Mouse (Mus musculus) testis, postnatal 14 days (tissue): ENCODE measurements around the gene Eppin.
A peak's percentile ranks its signal among the peaks of the same experiment; 100 is the strongest.
"Not testable (repeated sequence)": the region's sequence is repeated elsewhere in the genome, so short reads cannot be mapped to it uniquely, and the experiment has no call there.

Experiments used
- DNase-seq: peaks from one replicate; pipeline ENCODE4 v3.0.0; 2021; ENCODE audit warnings: low spot score

Eppin gene

DNA sequence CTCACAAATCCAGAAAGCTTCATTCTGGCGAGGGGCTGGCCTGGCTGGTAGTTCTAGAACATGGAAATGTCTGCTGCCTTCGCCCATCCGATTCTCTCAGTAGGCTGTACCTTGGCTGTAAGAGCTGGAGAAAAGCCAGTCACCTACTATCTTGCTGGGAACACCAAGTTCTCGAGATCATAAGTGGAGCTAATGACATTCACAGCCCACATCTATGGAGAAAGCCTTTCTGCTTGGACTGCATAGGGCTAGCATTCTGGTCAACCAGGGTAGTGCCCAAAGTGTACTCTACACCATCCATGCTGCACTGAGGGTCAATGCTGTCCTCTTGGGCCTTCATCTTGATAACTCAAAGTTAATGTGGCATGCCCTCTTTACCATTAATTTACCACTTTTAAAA, at the start of gene Eppin:
Eppin (minus strand) TSS at position 101 of the 400 bp plus-strand sequence.
- peak; percentile 74 for DNase-seq

DNA sequence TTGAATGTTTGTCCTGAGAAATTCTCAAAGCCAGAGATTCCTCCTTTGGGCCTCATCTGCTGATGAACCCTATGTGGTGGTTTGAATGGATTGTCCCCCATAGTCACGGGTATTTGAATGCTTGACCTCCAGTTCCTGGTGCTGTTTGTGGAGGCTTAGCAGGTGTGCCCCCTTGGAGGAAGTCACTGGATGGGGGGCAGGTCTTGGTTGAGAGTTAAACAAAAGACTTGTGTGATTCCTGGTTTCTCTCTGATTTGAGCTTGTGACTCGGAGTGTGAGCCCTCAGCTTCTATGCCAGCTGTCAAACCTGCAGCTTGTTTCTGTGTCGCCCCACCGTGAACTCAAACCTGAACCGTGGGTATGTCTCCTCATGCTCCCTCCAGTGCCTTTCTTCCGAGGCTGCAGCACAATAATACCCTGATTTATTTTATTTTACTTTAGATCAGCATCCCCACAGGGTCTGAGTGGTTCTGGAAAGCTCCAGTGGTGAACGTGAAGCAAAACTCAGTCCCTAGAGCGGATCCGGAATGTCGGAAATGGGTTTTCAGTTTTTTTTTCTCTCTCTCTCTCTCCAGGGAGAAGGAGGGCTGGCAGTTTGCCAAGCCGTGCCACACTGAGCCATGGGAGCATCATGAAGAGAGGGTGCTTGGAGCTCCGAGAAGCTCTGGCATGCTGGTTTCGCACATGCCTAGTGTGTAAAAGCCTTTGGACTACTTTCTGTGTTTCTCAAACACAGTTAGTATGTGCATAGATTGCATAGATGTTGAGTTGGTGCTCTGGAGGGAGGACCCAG, 48.7 kb upstream of the Eppin start:
- no peak for DNase-seq

DNA sequence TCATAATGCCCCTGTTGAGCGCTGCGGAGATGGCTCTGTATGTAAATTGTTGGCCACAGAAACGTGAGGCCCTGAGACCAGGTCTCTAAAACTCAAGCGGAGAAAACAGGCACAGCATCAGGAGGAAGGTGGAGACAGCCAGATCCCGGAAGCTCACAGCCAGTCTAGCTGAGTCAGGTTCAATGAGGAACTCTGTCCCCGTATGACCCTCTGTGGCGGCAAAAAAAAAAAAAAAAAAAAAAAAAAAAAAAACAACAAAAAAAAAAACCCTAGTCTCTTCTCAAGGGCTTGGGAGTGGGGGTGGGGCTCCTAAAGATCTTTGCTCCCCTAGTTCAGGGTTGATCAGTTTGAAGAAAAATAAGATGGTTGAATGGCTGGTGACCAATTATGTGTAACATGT, 47.7 kb upstream of the Eppin start:
- no peak for DNase-seq

DNA sequence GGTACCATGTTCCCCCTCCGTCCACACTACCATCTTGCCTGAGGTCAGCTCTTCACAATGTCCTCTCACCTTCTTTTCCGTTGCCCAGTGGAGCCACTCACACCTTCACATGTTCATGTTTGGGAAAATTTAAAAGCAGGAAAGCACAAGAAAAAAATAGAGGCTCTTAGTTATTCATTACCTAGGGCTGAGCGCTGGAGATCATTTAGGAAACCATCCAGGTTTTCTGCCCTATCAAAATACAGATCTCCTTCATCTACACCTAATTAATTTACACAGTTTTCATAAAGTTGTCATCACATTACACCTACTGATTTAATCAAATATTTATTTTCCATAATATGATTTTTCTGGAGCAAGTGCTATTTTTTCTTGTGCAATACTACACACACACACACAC, 45.3 kb upstream of the Eppin start, which contains the start of gene Wfdc16:
Wfdc16 (minus strand) TSS at position 101 of the 400 bp plus-strand sequence.
- DNase-seq, result no peak

DNA sequence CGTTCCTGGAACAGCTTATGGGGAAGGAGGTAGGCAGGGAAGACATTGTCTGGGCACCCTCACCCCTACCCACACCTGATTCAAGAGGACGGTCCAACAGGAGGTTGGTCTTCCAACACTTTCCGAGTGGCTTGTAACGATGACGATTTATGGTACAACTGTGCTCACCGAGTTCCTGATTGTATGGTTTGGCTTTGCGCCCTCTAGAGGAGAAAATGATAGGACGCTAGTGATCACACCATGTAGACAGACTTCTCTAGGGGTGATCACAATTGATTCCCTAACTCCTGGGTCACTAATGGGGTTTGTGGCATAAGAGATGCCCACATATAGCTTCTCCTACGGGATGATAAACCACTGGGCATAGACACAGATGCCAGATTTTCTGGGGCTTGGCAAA, 41.9 kb upstream of the Eppin start:
- DNase-seq, result no peak

DNA sequence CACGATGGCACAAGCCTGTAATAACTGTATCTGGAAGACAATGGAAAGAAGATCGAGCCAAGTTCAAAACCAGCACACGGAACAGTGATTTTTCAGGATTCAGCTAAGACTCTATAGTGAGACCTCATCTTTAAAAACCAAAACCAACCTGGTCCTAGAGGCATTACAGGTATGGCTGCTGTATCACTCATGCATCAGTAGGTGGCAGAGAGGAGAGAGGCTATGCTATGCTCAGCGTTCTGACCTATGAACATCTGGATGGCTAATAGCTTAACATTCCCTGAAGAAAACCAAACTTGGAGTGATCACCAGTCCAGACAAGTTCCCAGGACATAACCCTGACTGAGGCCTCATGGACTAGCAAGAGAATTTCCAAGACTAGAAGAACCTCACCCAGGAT, 28.4 kb upstream of the Eppin start:
- DNase-seq, result no peak

DNA sequence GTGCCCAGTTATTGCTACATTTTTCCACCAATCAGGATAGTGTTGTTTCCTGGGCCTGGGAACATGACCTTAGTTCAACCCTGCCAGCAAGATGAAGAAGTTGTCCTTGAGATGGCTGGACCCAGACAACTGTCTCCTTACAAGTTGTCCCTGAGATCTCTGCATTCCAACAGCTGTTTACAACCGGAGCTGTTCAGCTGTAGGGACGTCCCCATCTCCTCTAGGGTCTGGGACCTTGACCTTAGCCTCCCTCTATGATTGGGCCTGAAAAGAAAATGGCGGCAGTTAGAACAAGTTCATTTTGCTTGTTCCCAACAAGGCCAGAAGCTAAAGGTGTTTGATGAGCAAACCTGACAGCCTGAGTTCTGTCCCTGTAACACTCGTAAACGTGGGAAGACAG, 25.7 kb upstream of the Eppin start:
- peak; percentile 47 for DNase-seq

DNA sequence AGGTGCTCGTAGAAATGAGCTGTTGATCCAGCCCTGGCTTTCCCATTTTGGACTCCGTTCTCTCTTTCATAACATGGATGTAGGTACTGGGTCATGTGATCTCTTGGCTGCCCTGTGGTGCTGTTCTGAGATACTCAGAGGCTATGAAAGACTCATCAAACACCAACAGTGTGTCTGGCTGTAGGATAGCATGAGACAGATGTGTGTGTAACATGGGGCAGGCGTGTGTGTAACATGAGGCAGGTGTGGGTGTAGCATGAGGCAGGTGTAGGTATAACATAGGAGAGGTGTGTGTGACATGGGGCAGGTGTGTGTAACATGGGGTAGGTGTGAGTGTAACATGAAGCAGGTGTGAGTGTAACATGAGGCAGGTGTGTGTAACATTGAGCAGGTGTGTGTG, 22.0 kb upstream of the Eppin start:
- no peak for DNase-seq

DNA sequence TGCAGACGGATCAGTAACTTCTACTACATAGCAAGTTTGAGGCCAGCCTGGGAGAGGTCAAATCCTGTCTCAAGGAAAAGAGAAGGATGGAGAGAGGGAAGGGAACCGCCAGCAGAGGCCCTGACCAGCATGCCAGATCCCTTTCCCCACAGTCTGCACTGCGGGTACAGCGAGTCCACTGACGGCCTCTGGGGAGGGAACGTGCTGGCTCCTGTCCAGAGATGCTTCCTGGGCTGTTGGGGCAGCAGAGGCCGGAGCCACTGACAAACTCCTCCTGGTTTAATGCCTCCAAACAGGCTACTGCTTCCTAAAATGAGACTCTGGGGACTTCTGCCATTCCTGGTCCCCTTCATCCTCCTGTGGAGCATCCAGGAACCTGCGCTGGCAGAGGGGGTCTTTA, 20.1 kb upstream of the Eppin start, which contains the start of the genes Wfdc6b and Wfdc8:
Wfdc6b (plus strand) TSS at position 52 of the 400 bp plus-strand sequence.
Wfdc8 (minus strand) TSS at position 156 of the 400 bp plus-strand sequence.
- peak; percentile 83 for DNase-seq

DNA sequence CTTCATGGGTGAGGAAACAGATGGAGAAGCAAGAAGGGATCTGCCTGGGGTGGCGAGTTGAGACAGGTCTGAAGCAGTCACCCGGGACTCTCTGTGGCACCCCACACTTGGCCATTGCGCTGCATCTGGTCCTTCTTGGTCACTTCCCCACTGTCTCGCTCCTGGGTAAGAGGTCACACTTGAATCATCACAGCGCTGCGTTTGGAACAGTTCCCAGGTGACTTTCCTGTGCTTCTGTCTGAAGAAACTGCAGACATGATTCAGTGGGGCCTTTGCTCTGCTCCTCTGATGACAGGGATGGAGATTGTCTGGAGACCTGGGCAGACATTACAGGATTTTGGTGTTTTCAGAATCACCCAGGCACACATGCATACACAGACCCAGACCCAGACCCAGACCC, 15.4 kb upstream of the Eppin start:
- DNase-seq, result no peak

DNA sequence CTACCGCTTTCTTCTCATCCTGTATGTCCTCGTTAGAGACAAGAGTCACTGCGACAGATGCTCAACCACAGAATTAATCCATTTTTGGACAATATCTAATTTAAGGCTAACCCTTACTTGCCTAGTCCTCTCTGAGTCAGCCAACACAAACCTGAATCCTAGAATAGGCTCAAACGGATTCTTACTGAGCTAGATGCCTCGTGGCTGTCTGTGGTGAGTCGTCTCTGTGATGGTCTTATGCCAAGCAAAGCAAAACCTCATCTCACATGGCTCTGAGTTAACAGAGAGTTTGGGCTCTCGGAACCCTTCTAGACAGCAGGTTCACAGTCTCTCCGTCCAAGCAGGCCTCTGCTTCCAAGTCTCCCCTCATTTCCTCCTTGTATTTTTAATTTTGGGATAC, 11.0 kb upstream of the Eppin start:
- no peak for DNase-seq

DNA sequence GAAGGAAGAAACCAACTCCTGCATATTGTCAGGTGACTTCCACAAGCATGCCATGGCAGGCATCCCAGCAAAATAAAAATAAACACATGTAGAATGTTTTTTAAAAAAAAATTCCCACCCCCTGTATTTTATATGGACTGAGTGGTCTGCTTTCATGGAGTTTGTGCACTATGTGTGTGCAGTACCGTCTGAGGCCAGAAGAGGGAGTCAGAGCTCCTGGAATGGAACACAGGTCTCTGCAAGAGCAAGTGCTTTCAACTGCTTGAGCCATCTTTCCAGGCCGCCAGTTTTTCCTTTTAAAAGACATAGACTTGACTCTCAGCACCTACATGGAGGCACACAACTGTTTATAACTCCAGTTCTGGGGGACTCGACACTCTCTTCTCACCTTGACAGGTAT, 10.1 kb upstream of the Eppin start:
- DNase-seq, result no peak

DNA sequence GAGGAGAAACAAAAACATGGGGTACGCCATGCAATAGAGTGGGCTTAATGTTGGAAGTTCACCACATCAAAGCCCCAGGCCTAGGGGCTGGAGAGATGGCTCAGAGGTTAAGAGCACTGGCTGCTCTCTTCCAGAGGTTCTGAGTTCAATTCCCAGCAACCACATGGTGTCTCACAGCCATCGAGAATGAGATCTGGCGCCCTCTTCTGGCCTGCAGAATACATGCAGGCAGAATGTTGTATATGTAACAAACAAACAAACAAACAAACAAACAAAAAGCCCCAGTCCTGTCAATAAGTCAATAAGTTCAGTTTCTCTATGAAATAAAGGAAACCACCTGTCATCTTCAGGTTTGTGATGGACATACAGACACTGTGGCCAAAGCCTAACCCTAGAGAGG, 6.8 kb upstream of the Eppin start:
- DNase-seq, result no peak

DNA sequence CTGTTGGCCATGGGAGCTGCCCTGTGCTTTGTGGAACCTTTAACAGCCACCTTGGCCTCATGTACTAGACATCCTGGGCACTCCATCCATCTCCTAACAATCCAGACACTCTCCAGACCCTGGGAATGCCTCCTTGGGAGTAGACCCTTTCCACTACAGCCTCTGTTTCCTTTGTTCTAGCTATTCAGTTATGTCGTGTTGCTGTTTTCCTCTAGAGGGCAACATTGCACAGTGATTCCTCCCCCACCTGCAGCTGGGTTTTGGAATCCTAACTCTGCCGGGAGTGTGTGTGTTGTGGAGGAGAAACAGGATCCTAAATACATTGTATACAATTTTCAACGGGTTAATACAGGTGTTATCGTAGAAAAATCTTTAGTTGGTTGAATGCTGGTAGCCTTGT, 1.4 kb downstream of the Eppin start:
- DNase-seq, result peak; percentile 64

DNA sequence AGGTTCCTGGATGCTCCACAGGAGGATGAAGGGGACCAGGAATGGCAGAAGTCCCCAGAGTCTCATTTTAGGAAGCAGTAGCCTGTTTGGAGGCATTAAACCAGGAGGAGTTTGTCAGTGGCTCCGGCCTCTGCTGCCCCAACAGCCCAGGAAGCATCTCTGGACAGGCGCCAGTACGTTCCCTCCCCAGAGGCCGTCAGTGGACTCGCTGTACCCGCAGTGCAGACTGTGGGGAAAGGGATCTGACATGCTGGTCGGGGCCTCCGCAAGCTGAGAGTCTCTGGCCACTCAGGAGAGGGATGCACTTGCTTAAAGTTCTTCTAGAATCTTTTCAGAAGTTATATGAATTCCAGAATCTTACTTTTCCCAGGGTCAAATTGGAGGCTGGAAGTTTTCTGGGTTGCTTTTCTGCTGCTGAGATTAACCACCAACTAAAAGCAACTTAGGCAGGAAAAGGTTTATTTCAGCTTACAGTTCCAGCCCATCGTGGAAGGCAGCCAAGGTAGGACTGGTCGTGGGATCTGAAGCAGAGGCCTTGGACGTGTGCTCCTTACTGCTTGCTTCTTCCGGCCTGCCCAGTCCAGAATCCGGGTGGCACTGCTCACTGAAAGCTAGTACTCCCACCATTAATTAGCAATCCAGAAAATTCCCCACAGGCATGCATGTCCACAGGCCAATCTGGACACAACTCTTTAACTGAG, 8.2 kb downstream of the Eppin start, which contains the start of gene Wfdc6a:
Wfdc6a (minus strand) TSS at position 423 of the 701 bp plus-strand sequence.
- DNase-seq, result peak; percentile 66

DNA sequence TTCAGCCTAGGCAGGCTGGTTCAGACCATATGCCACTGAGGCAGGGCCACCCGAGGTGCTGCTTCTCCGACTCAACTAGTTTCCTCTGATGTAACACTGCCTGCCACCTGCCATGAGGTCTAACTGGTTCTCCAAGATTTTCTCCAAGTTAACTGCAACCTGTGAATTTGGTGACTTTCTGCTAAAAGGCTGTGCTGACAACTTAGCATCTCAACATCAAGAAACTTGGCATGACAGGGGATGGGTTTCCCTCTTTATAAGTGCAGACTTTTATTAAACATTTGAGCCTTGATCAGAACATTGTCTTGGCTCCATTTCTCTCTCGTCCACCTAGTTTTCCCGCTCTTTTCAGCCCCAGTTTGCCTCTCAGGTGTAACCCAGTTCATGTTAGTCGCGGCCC, 20.0 kb downstream of the Eppin start, which contains the start of gene Spint3:
Spint3 (minus strand) TSS at position 101 of the 400 bp plus-strand sequence.
- DNase-seq, result not testable (repeated sequence)

DNA sequence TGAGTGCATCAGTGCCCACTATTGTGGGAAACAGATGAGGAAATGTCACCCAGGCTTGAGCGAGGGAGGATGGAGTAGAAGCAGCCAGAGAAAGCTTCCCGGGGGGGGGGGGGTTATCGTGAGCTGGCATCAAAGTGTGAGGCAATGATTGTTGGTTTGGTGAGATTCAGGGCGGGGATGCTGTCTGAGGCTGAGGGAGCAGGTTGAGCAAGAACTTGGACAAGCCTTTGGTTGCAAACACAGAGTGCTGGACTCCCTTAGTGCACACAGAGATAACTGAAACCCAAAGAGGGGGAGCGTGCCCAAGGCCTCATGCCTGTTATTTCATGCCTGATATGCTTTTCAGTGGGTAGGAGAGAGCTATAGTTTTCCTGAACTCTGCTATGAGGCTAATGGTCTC, 25.9 kb downstream of the Eppin start:
- no peak for DNase-seq

DNA sequence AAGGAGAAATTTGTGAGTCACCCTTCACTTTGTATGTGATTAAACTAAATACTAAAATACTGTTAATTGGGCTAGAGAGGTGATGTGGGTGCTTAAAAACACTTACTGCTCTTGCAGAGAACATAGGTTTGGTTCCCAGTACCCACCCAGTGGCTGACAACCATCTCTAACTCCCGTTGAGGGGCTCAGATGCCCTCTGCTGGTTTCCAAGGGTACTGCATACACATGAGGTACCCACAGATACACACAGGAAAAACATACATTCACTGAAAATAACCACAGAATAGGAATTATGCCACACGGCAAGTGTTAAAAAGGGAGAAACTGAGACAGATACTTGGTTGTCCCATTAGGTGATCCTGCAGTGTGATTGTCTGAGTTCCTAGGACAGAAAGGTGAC, 26.4 kb downstream of the Eppin start:
- DNase-seq, result no peak

DNA sequence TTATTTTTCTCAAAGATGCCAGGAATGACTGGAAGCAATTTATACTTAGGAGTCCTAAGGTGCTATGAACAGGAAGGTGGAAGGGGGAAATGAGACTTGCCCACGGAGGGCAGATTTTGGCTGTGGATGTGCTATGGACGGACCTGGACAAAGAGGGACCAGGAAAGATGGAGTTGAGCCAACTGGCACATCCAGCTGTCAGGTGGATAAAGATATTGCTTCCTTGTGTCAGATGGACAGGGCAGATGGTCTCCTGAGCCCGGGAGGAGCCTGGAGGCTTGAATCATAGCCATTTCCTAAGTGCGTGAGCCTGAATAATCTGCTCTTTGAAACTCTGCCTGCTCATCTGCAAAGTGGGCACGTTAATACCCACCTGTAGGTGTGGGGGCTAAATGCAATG, 29.0 kb downstream of the Eppin start:
- no peak for DNase-seq

DNA sequence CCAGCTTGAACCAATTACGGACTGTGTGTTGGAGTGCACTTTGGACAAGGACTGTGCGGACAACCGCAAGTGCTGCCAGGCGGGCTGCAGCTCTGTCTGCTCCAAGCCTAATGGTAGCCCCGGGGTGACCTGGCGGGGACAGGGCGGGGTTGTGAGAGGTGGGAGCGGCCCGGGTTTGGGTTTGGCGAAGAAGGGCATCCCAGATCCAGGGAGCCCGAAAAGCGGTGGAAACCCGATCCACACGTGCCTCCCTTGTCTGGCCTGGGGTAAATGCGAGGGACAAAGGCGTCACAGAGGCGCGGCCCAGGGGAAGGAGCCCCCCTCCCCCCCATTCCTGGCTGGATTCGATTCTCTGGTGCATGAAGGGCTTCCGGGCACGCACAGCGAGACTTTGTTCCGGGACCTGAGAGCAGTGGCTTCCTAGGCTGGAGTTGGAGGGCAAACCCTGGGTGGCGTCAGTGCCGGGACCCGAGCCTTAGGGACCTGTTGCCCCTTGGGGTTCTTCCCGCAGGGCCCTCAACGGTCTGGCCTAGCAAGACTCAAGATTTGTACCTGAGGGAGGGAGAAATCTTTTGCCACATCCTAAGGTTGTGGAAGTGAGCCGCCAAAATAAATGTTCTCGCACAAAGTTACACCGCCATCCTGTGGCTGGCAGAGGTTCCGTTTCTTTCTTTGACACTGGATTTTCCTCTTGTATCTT, 29.9 kb downstream of the Eppin start:
- no peak for DNase-seq

DNA sequence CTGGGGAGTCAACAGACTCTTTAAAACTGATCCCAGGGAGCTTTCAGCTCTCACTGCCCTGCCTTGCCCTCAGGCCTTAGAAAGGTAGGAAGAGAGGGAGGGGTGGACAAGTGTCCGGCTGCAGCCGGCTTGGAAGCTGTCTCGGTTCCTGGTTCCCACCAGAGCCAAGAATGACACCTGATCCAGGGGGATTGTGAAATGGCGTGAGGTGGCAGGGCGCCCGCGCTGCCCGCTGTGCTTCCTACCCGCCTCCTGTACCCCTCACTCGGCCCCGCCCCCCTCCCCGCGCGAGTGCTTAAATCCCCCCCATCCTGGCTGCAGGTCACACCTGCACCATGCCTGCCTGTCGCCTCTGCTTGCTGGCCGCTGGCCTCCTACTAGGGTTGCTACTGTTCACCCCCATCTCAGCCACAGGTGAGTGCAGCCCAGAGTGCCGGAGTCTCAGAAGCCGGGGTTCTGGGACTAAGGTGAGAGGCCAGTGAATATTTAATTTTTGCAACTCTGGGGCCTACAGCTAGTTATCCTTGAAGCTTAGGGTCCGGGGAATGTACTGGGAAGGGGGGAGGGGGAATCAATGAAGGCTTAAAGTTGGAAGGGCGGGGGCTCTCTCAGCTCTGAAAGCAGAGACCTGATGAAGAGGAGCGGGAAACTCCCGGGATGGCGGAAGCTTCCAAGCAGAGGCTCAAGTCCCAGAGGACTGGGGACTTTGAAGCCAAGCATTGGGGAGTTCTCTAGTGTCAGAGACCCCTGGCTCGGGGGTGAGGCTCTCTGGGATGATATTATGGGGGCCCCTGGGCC, 30.8 kb downstream of the Eppin start, which contains the start of gene Wfdc2:
Wfdc2 (plus strand) TSS at position 23 of the 798 bp plus-strand sequence.
- no peak for DNase-seq

DNA sequence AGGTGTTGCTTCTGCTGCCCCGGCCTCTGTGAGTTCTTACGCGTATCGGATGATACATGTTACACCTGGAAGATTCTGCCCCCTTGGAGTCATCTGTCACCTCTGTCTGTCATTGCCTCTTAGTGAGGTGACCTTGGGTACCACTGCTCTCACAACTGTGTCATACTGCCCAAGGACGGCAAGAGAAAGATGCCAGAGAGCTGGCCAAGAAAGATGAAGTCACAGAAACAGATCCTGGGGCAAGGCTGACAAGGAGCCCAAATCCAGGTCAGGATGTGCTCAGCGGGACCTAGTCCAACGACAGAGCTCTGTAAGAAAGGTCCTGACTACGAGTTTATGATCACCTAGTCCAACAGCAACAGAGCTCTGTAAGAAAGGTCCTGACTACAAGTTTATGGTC, 33.3 kb downstream of the Eppin start:
- no peak for DNase-seq
